Mouse (Mus musculus): ENCODE data around the gene Tmod1. TPM values are rescaled to one million over a fixed set of nuclear protein-coding genes. Genes with fewer than 3 reads are reported as not detected.

Gene Tmod1
- polyA plus RNA-seq, 1 experiment from 2014 or later, result 195 TPM

DNA sequence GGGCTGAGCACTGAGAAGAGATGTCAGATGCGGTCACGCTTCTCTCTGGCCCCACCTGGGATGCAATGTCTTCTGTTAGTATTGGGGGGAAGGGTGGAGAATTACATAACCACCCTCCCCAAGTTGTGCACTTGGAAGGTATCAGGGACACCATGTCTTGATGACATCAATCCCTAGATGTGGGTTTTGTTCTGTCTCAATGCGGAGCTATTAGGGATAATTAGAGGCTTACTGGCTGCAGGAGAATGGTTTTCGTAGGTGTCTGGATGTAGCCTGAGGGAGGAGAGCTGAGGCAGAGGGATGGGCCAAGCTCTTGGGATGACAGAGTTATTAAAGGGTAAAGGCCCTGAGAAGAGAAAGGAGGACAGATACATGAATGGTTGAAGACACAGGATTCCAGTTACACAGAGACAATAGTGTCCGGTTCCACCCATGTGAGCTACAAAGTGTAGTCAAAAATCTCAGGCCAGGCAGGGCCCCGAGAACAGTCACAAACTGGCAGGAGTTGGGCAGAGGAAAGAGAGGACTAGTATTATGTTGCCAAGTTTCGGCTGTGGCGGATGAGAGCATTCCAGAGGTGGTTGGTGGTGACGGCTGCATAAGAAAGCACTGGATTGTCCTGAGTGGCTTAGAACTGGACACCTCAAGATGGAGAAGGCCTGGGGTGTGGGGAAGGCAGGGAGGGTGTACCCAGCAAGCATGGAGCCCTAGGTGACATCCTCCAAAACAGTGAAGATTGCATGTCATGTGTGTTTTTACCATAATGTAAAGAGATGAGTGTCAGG lies 14.8 kb downstream of the Tmod1 start:
- peaks cover 57% of the 10 kb centered on the region for H3K36me3 ChIP-seq
- whole genome bisulfite sequencing, result 83% methylated on average over 9 of the region's 9 CpGs
- H3K4me3 ChIP-seq, result no peak overlapping the region
- H3K4me1 ChIP-seq (replicated peaks), result peaks cover 34% of the 10 kb centered on the region
- H3K27ac ChIP-seq (ENCODE audit: poor library complexity, severe bottlenecking), result no peak overlapping the region
- no peak overlapping the region for H3K4me2 ChIP-seq
- H3K27me3 ChIP-seq (replicated peaks), result no peaks in the 10 kb centered on the region
- no peak for ATAC-seq (ENCODE audit: insufficient number of reproducible peaks, low FRiP score)
- H3K9me3 ChIP-seq (replicated peaks), result peaks cover 4% of the 10 kb centered on the region; the same call in 1 of the 2 replicates
- H3K9ac ChIP-seq, result no peak overlapping the region

DNA sequence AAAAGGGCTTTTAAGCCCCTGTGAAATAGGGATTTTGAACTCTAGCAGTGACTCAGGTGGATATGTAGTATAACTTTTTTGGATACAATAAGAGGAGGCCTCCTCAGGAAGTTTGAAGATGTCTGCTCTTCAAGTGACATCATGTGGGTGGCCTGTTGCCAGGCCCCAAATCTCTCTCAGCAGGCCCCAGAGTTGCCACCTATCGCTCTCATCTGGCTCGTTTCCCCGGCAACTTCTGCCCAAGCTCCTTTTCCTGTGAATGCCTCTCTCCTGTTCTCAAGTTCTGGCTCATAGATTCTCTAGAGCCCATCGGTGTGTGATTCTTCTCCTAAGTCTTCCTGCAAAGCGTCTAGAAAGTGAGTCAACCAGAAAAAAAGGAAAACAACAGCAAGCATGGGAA lies 17.4 kb downstream of the Tmod1 start:
- Histone ChIP-seq H3K27me3 (replicated peaks) (no peaks in the 10 kb centered on the region), H3K36me3 (peaks cover 37% of the 10 kb centered on the region), H3K4me2 (no peak overlapping the region), H3K27ac (ENCODE audit: poor library complexity, severe bottlenecking) (no peak overlapping the region), H3K4me1 (replicated peaks) (peaks cover 54% of the 10 kb centered on the region), H3K4me3 (no peak overlapping the region), H3K9me3 (replicated peaks) (peaks cover 4% of the 10 kb centered on the region; the same call in 1 of the 2 replicates), H3K9ac (no peak overlapping the region)
- ATAC-seq (ENCODE audit: insufficient number of reproducible peaks, low FRiP score), result no peak
- 88% methylated on average over 5 of the region's 5 CpGs for WGBS

DNA sequence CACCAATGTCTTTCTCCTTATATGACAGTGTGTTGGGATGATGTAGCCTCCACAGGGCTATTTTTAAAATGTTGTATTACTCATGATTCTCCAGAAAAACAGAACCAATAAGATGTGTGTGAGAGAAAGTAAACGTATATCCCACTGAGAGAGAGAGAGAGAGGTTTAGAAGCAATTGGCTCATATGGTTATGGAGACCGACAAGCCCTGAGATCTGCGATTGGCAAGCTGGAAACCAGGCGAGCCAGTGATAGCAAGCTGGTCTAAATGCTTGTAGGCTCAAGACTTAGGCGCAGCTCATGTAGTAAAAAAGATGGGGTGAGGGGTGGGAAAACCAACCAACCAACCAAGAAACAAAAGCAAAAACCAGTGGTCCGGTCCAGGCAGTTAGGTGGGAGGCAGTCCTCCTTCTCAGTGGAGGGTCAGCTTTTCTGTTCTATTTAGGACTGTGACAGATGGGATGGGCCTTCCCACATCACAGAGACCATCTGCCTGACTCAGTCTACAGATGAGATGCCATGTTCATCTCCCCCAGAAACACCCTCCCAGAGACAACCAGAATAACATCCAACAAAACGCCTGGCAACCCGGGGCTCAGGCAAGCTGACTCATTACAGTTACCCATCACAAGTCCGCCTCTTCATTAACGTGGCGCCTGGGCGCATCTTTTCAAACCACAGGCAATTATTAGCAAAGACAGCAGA lies 22.7 kb downstream of the Tmod1 start:
- 87% methylated on average over 12 of the region's 12 CpGs for WGBS
- Histone ChIP-seq H3K27me3 (replicated peaks) (no peaks in the 10 kb centered on the region), H3K4me1 (replicated peaks) (peaks cover 78% of the 10 kb centered on the region), H3K9ac (no peak overlapping the region), H3K4me2 (no peak overlapping the region), H3K36me3 (peaks cover 45% of the 10 kb centered on the region), H3K4me3 (no peak overlapping the region), H3K9me3 (replicated peaks) (no peaks in the 10 kb centered on the region), H3K27ac (ENCODE audit: poor library complexity, severe bottlenecking) (no peak overlapping the region)
- ATAC-seq (ENCODE audit: insufficient number of reproducible peaks, low FRiP score), result no peak

- no peak overlapping the region for H3K4me2 ChIP-seq
Observed at GRCm38 (mm10) chr4:46063841-46064240, 25.1 kb downstream of the Tmod1 start.

DNA sequence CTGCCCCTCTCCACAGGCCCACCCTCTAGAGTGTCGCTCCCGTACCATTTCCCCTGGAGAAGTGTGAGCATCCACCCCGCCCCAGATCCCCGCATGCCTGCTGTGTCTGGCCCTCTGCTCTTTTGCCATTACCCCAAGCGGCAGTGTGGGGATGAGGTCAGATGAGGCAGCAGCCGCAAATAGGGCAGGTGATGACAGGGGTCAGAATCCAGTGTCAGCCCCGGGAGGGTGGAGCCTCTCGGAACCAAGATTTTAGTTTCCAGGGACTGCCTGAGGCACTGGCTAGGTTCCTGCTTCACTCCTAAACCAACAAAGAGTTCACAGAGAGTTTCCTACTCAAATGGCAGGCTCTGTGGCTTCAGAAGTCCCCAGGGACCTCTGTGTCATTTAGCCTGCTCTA lies 25.5 kb downstream of the Tmod1 start:
- WGBS, result 32% methylated on average over 8 of the region's 8 CpGs
- peaks cover 84% of the 10 kb centered on the region for H3K4me1 ChIP-seq (replicated peaks)
- H3K4me2 ChIP-seq, result no peak overlapping the region
- no peaks in the 10 kb centered on the region for H3K27me3 ChIP-seq (replicated peaks)
- peak overlapping the region; percentile 74 for H3K27ac ChIP-seq (ENCODE audit: poor library complexity, severe bottlenecking)
- 0 out of 2 replicates have a peak, but pooled peaks have one; percentile 16 for ATAC-seq (ENCODE audit: insufficient number of reproducible peaks, low FRiP score)
- no peak overlapping the region for H3K4me3 ChIP-seq
- H3K9ac ChIP-seq, result peak overlapping the region; percentile 48; the same call in 1 of the 2 replicates
- H3K9me3 ChIP-seq (replicated peaks), result no peaks in the 10 kb centered on the region
- peaks cover 57% of the 10 kb centered on the region for H3K36me3 ChIP-seq

More at GRCm38 (mm10) chr4:46063841-46064240, 25.1 kb downstream of the Tmod1 start:
- ATAC-seq (ENCODE audit: insufficient number of reproducible peaks, low FRiP score), result no peak
- Histone ChIP-seq H3K27ac (ENCODE audit: poor library complexity, severe bottlenecking) (peak overlapping the region; percentile 74), H3K27me3 (replicated peaks) (no peaks in the 10 kb centered on the region), H3K36me3 (peaks cover 54% of the 10 kb centered on the region), H3K4me1 (replicated peaks) (peaks cover 88% of the 10 kb centered on the region), H3K4me3 (no peak overlapping the region), H3K9me3 (replicated peaks) (no peaks in the 10 kb centered on the region), H3K9ac (peak overlapping the region; percentile 48; the same call in 1 of the 2 replicates)
- WGBS, result 79% methylated on average over 4 of the region's 4 CpGs

DNA sequence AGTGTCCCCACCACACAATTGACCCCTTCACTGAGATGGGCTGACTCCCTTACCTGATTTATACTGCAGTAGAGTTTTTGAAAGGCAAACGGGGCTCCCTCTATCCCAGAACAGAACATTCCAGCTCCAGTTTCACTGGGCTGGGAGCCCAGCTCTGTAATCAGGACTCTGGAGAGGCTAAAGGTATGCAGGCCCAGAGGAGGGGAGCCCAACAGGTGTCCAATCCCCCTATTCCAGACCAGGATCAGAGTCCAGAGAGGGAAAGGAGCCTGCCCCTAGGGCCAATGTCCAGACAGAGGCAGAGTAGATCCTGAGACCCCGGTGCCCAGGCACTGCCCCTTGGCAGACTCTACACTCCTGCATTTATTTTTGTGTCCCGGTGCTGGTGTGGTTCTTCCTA lies 26.2 kb downstream of the Tmod1 start:
- peaks cover 63% of the 10 kb centered on the region for H3K36me3 ChIP-seq
- no peak overlapping the region for H3K9ac ChIP-seq
- no peaks in the 10 kb centered on the region for H3K9me3 ChIP-seq (replicated peaks)
- peak overlapping the region; percentile 74 for H3K27ac ChIP-seq (ENCODE audit: poor library complexity, severe bottlenecking)
- no peak overlapping the region for H3K4me3 ChIP-seq
- WGBS, result 63% methylated on average over 3 of the region's 3 CpGs
- H3K27me3 ChIP-seq (replicated peaks), result no peaks in the 10 kb centered on the region
- no peak overlapping the region for H3K4me2 ChIP-seq
- H3K4me1 ChIP-seq (replicated peaks), result peaks cover 77% of the 10 kb centered on the region
- no peak for ATAC-seq (ENCODE audit: insufficient number of reproducible peaks, low FRiP score)

DNA sequence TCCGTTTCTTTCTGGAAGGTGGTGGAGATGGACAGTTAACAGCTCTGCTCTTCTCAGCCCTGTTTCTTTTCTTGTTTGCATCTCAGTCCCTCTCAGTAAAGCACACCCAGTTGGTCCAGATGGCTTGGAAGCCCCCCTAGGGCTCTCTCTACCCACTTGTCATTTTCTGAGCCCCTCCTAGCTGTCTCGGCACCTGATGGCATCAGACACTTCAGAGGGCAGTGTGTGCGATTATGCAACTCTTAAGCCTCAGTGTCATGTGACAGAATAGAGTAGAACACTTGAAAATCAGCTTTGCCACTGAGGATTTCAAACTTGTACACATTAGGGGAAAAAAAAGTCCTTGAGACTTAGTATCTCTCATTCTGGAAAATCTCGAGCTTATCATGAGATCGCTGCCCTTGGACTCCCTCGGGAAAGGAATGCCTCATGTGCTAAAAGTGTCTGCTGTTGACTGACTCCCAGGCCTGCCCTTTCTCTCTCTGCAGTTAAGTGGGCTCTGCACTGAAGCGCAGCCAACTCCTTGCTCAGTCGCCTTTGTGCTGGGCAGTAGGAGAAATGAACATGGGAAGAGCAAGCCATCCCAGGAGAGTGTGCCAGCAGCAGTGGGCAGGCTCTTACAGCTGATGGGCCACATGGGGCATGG lies 27.1 kb downstream of the Tmod1 start:
- Histone ChIP-seq H3K36me3 (peaks cover 68% of the 10 kb centered on the region), H3K9me3 (replicated peaks) (no peaks in the 10 kb centered on the region), H3K4me2 (no peak overlapping the region; the same call in 1 of the 2 replicates), H3K27ac (ENCODE audit: poor library complexity, severe bottlenecking) (peak overlapping the region; percentile 74), H3K4me3 (no peak overlapping the region), H3K27me3 (replicated peaks) (no peaks in the 10 kb centered on the region), H3K4me1 (replicated peaks) (peaks cover 70% of the 10 kb centered on the region), H3K9ac (no peak overlapping the region)
- ATAC-seq (ENCODE audit: insufficient number of reproducible peaks, low FRiP score), result no peak
- WGBS, result 30% methylated on average over 8 of the region's 8 CpGs

GRCm38 (mm10) chr4:46068060-46068459 lies 29.3 kb downstream of the Tmod1 start:
- Histone ChIP-seq H3K9me3 (replicated peaks) (no peaks in the 10 kb centered on the region), H3K9ac (0 out of 2 replicates have a peak overlapping the region, but pooled peaks have one; percentile 8), H3K27ac (ENCODE audit: poor library complexity, severe bottlenecking) (no peak overlapping the region; the same call in 1 of the 2 replicates), H3K4me1 (replicated peaks) (peaks cover 67% of the 10 kb centered on the region), H3K4me2 (no peak overlapping the region), H3K27me3 (replicated peaks) (no peaks in the 10 kb centered on the region), H3K36me3 (peaks cover 59% of the 10 kb centered on the region), H3K4me3 (no peak overlapping the region)
- no peak for ATAC-seq (ENCODE audit: insufficient number of reproducible peaks, low FRiP score)
- WGBS, result 75% methylated on average over 3 of the region's 3 CpGs

DNA sequence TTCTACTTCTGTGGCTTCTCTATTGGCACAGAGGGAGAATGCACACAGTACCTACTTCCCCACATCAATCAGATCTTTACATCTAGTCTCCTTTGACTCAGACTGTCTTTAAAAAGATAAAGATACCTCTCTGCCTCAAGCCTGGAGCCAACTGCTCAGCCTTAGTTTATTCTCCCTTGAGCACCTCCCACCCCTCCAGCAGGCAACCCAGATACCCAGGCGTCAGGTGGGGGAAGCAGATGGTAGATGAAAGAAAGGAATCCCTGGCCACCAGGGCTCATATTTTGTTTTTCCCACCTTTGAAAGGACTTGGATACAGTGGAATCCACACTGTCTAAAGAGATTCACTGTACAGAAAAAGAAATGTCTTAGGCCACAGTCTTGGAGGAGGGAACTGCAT lies 29.8 kb downstream of the Tmod1 start:
- 59% methylated on average over 1 of the region's 1 CpGs for WGBS
- Histone ChIP-seq H3K9ac (0 out of 2 replicates have a peak overlapping the region, but pooled peaks have one; percentile 8), H3K4me2 (no peak overlapping the region), H3K36me3 (peaks cover 54% of the 10 kb centered on the region), H3K9me3 (replicated peaks) (no peaks in the 10 kb centered on the region), H3K27ac (ENCODE audit: poor library complexity, severe bottlenecking) (no peak overlapping the region), H3K4me3 (no peak overlapping the region), H3K27me3 (replicated peaks) (no peaks in the 10 kb centered on the region), H3K4me1 (replicated peaks) (peaks cover 67% of the 10 kb centered on the region)
- no peak for ATAC-seq (ENCODE audit: insufficient number of reproducible peaks, low FRiP score)

- H3K36me3 ChIP-seq, result peaks cover 45% of the 10 kb centered on the region
- H3K4me2 ChIP-seq, result no peak overlapping the region
- H3K9me3 ChIP-seq (replicated peaks), result no peaks in the 10 kb centered on the region
- no peak overlapping the region for H3K4me3 ChIP-seq
- no peak overlapping the region for H3K27ac ChIP-seq (ENCODE audit: poor library complexity, severe bottlenecking)
- no peak overlapping the region for H3K9ac ChIP-seq
- no peaks in the 10 kb centered on the region for H3K27me3 ChIP-seq (replicated peaks)
- 83% methylated on average over 6 of the region's 6 CpGs for WGBS
- ATAC-seq (ENCODE audit: insufficient number of reproducible peaks, low FRiP score), result no peak
- peaks cover 65% of the 10 kb centered on the region for H3K4me1 ChIP-seq (replicated peaks)
Observed at GRCm38 (mm10) chr4:46069851-46070482, 31.2 kb downstream of the Tmod1 start.
